Mouse (Mus musculus) midbrain, embryonic 14.5 days (tissue): ENCODE results near the gene Adamts13. TPM values are rescaled to one million over a fixed set of nuclear protein-coding genes. Genes with fewer than 3 reads are reported as not detected.

Source experiments
- ATAC-seq: fragments of 200-750 bp; cut with Nextera tagmentation; 2 replicates; pipeline ENCODE4 v1.8.0; 2017; ENCODE audit warnings: moderate number of reproducible peaks, moderate library complexity; ENCODE audit not compliant: low FRiP score, low TSS enrichment
- DNase-seq: peaks from one replicate; pipeline ENCODE4 v3.0.0-alpha.2; 2015
- H3K27ac ChIP-seq: fragments of 300-500 bp; sonication (generic); replicated peaks from 2 replicates; pipeline ENCODE4 v1.5.1; 2014; ENCODE audit warnings: mild to moderate bottlenecking, low read depth, low read length, moderate library complexity
- H3K27me3 ChIP-seq: fragments of 300-500 bp; sonication (generic); 2 replicates; pipeline ENCODE4 v1.6.1; 2014; ENCODE audit warnings: low read length, control low read depth, mixed read lengths; ENCODE audit not compliant: control insufficient read depth, insufficient read depth
- H3K36me3 ChIP-seq: fragments of 300-500 bp; sonication (generic); 2 replicates; pipeline ENCODE4 v1.6.1; 2014; ENCODE audit warnings: low read length, control low read depth; ENCODE audit not compliant: control insufficient read depth, insufficient read depth
- H3K4me1 ChIP-seq: fragments of 300-500 bp; sonication (generic); 2 replicates; pipeline ENCODE4 v1.6.1; 2014; ENCODE audit warnings: mild to moderate bottlenecking, antibody characterized with exemption, low read length, control low read depth; ENCODE audit not compliant: control insufficient read depth, insufficient read depth
- H3K4me2 ChIP-seq: fragments of 300-500 bp; sonication (generic); 2 replicates; pipeline ENCODE4 v1.6.1; 2014; ENCODE audit warnings: mild to moderate bottlenecking, low read length, moderate library complexity
- H3K4me3 ChIP-seq: fragments of 300-500 bp; sonication (generic); replicated peaks from 2 replicates; pipeline ENCODE4 v1.5.1; 2014; ENCODE audit warnings: low read depth, low read length
- H3K9ac ChIP-seq: fragments of 300-500 bp; sonication (generic); replicated peaks from 2 replicates; pipeline ENCODE4 v1.6.1; 2014; ENCODE audit warnings: mild to moderate bottlenecking, low read length, moderate library complexity
- H3K9me3 ChIP-seq: fragments of 300-500 bp; sonication (generic); 2 replicates; pipeline ENCODE4 v1.6.1; 2016; ENCODE audit warnings: low read length, control low read depth, mixed read lengths; ENCODE audit not compliant: control insufficient read depth
- WGBS: fragments of 180-500 bp; shearing (Covaris S2); extraction: QIAGEN DNeasy Blood & Tissue Kit; methylation state at CpG from one replicate; pipeline ENCODE4 v1.1.7; 2014; 5-methylcytosine and 5-hydroxymethylcytosine counted together
- polyA plus RNA-seq: library from polyadenylated mRNA; unstranded; fragments of >200 nt; fragmentation: Nextera tagmentation; extraction: Ambion mirVana; gene quantifications from 2 replicates; pipeline ENCODE4 v1.2.1, GENCODE M21; 2014

The Adamts13 gene
- polyA plus RNA-seq, 1 experiment from 2014 or later = not detected

- Histone ChIP-seq H3K4me1 (peaks cover 9% of the 10 kb centered on the region; the same call in 1 of the 2 replicates), H3K4me2 (no peak overlapping the region), H3K36me3 (0 out of 2 replicates have a peak, but pooled peaks cover 3% of the 10 kb centered on the region), H3K9ac (no peak overlapping the region), H3K27me3 (no peaks in the 10 kb centered on the region; the same call in 1 of the 2 replicates), H3K27ac (no peak overlapping the region), H3K9me3 (no peaks in the 10 kb centered on the region), H3K4me3 (no peak overlapping the region)
- DNase-seq (no peak), ATAC-seq (no peak)
- WGBS = 90% methylated on average over 3 of the region's 3 CpGs
Measured at GRCm38 (mm10) chr2:27025545-27025944, 52.3 kb downstream of the Adamts13 start.

GRCm38 (mm10) chr2:27026332-27026731, 53.1 kb downstream of the Adamts13 start:
- 95% methylated on average over 3 of the region's 3 CpGs for WGBS
- no peaks in the 10 kb centered on the region for H3K9me3 ChIP-seq
- no peak for ATAC-seq
- H3K4me1 ChIP-seq = peaks cover 9% of the 10 kb centered on the region; the same call in 1 of the 2 replicates
- no peak overlapping the region for H3K27ac ChIP-seq
- DNase-seq = no peak
- no peak overlapping the region for H3K4me2 ChIP-seq
- H3K4me3 ChIP-seq = no peak overlapping the region
- H3K27me3 ChIP-seq = no peaks in the 10 kb centered on the region; the same call in 1 of the 2 replicates
- no peak overlapping the region for H3K9ac ChIP-seq
- H3K36me3 ChIP-seq = 0 out of 2 replicates have a peak, but pooled peaks cover 3% of the 10 kb centered on the region

- Histone ChIP-seq H3K4me2 (peak overlapping the region; percentile 74), H3K4me1 (peaks cover 9% of the 10 kb centered on the region; the same call in 1 of the 2 replicates), H3K4me3 (peak overlapping the region; percentile 38), H3K27me3 (no peaks in the 10 kb centered on the region; the same call in 1 of the 2 replicates), H3K36me3 (no peaks in the 10 kb centered on the region), H3K9ac (peak overlapping the region; percentile 53; the same call in 1 of the 2 replicates), H3K9me3 (no peaks in the 10 kb centered on the region), H3K27ac (no peak overlapping the region)
- DNase-seq (no peak), ATAC-seq (no peak)
- WGBS = 74% methylated on average over 10 of the region's 10 CpGs
Measured at GRCm38 (mm10) chr2:27026857-27027617, 53.8 kb downstream of the Adamts13 start.

GRCm38 (mm10) chr2:27027618-27028436, 54.6 kb downstream of the Adamts13 start, which contains the start of gene Slc2a6:
TSS of gene Slc2a6 (minus strand) at chr2:27027998.
- ATAC-seq = peak; percentile 98
- no peaks in the 10 kb centered on the region for H3K36me3 ChIP-seq
- peak within 1 kb of the TSS; percentile 60 for H3K27ac ChIP-seq
- peak within 1 kb of the TSS; percentile 74 for H3K4me2 ChIP-seq
- peak within 1 kb of the TSS; percentile 38 for H3K4me3 ChIP-seq
- WGBS = 2% methylated on average over 38 of the region's 38 CpGs
- H3K4me1 ChIP-seq = peaks cover 9% of the 10 kb centered on the region; the same call in 1 of the 2 replicates
- peak; percentile 95 for DNase-seq
- H3K9ac ChIP-seq = peak within 1 kb of the TSS; percentile 57
- H3K9me3 ChIP-seq = no peaks in the 10 kb centered on the region
- no peaks in the 10 kb centered on the region; the same call in 1 of the 2 replicates for H3K27me3 ChIP-seq

- Histone ChIP-seq H3K4me2 (peak overlapping the region; percentile 74), H3K27me3 (no peaks in the 10 kb centered on the region; the same call in 1 of the 2 replicates), H3K9me3 (no peaks in the 10 kb centered on the region), H3K4me3 (peak overlapping the region; percentile 38), H3K27ac (no peak overlapping the region), H3K36me3 (no peaks in the 10 kb centered on the region), H3K4me1 (peaks cover 9% of the 10 kb centered on the region; the same call in 1 of the 2 replicates), H3K9ac (peak overlapping the region; percentile 57)
- ATAC-seq (no peak), DNase-seq (no peak)
- WGBS = 77% methylated on average over 4 of the region's 4 CpGs
Measured at GRCm38 (mm10) chr2:27028437-27029015, 55.3 kb downstream of the Adamts13 start.

- ATAC-seq = no peak
Measured at GRCm38 (mm10) chr2:27032361-27032760, 59.1 kb downstream of the Adamts13 start.

GRCm38 (mm10) chr2:27036003-27036402, 62.8 kb downstream of the Adamts13 start:
- H3K4me2 ChIP-seq = no peak overlapping the region
- 73% methylated on average over 3 of the region's 3 CpGs for WGBS
- no peak overlapping the region for H3K4me3 ChIP-seq
- H3K36me3 ChIP-seq = no peaks in the 10 kb centered on the region
- no peak overlapping the region for H3K9ac ChIP-seq
- H3K27ac ChIP-seq = no peak overlapping the region
- no peak for DNase-seq
- no peaks in the 10 kb centered on the region for H3K27me3 ChIP-seq
- no peaks in the 10 kb centered on the region for H3K9me3 ChIP-seq
- no peaks in the 10 kb centered on the region for H3K4me1 ChIP-seq
- ATAC-seq = no peak

More at GRCm38 (mm10) chr2:27032361-27032760, 59.1 kb downstream of the Adamts13 start:
- Histone ChIP-seq H3K27ac (no peak overlapping the region), H3K4me1 (peaks cover 3% of the 10 kb centered on the region; the same call in 1 of the 2 replicates), H3K4me2 (no peak overlapping the region), H3K36me3 (no peaks in the 10 kb centered on the region), H3K27me3 (no peaks in the 10 kb centered on the region; the same call in 1 of the 2 replicates), H3K9me3 (no peaks in the 10 kb centered on the region), H3K4me3 (no peak overlapping the region), H3K9ac (no peak overlapping the region)
- WGBS = 84% methylated on average over 2 of the region's 2 CpGs
- no peak for DNase-seq

GRCm38 (mm10) chr2:27037008-27037407, 63.8 kb downstream of the Adamts13 start:
- Histone ChIP-seq H3K27ac (no peak overlapping the region), H3K4me2 (no peak overlapping the region), H3K9ac (no peak overlapping the region), H3K4me3 (no peak overlapping the region), H3K36me3 (no peaks in the 10 kb centered on the region), H3K4me1 (no peaks in the 10 kb centered on the region), H3K9me3 (no peaks in the 10 kb centered on the region), H3K27me3 (no peaks in the 10 kb centered on the region)
- DNase-seq (no peak), ATAC-seq (no peak)
- 66% methylated on average over 4 of the region's 4 CpGs for WGBS
